Mouse (Mus musculus): ENCODE results near the gene Get4.

GRCm38 (mm10) chr5:139255777-139256176 is 3.7 kb downstream of the Get4 start:
- TF ChIP-seq CTCF (conservative IDR thresholded peaks at IDR 0.05 in 1 of 2, IDR thresholded peaks at IDR 0.05 in 1 of 2; ENCODE audit: low read depth in 2 of 2, low read length in 2 of 2) (no peak), EP300 (IDR thresholded peaks at IDR 0.05; ENCODE audit: low read length) (no peak), NRF1 (IDR thresholded peaks at IDR 0.05; ENCODE audit: low read depth, low read length) (no peak), PAX5 (IDR thresholded peaks at IDR 0.05; ENCODE audit: low read length) (no peak), TCF12 (IDR thresholded peaks at IDR 0.05; ENCODE audit: low read depth, low read length) (no peak), ZC3H11A (IDR thresholded peaks at IDR 0.05; ENCODE audit: low read depth, low read length) (no peak), POLR2A (IDR thresholded peaks at IDR 0.05; ENCODE audit: low read depth, low read length) (no peak), KAT2A (IDR thresholded peaks at IDR 0.05; ENCODE audit: insufficient replicate concordance, low read length) (no peak), ZMIZ1 (IDR thresholded peaks at IDR 0.05; ENCODE audit: low read depth, low read length) (no peak), CHD2 (IDR thresholded peaks at IDR 0.05; ENCODE audit: low read length) (no peak), MYC (IDR thresholded peaks at IDR 0.05; ENCODE audit: low read depth, low read length) (no peak), GABPA (IDR thresholded peaks at IDR 0.05; ENCODE audit: insufficient replicate concordance, low read depth, low read length) (no peak)
